Mouse (Mus musculus) cerebral cortex, adult 2 months (tissue): ENCODE measurements around the gene Aurkaip1.

ENCODE experiments used
- WGBS: fragments of 180-500 bp; shearing (Covaris S2); methylation state at CpG from one replicate; pipeline ENCODE4 v1.1.7; 2018; 5-methylcytosine and 5-hydroxymethylcytosine counted together

Aurkaip1 gene

GRCm38 (mm10) chr4:155829866-155830265 lies 1.2 kb upstream of the Aurkaip1 start:
- WGBS = 88% methylated on average over 4 of the region's 4 CpGs

DNA sequence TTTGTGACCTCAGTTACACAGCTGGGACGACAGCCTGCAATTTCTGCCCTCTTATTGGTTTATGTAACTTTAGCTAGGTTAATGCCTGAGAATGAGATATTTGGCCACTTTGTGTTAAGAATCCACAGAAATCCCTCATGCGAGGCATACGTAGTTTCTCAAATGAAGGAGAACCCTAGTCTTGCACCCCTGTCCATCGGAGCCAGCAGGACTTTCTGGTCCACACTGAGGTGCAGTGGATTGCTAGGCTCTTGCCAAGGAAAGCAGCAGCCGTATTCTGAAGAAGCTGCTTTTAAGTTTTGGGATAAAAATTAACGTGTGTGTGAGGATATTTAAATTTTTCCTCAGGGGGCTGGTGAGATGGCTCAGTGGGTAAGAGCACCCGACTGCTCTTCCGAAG lies 476 bp upstream of the Aurkaip1 start:
- 46% methylated on average over 8 of the region's 8 CpGs for whole genome bisulfite sequencing

DNA sequence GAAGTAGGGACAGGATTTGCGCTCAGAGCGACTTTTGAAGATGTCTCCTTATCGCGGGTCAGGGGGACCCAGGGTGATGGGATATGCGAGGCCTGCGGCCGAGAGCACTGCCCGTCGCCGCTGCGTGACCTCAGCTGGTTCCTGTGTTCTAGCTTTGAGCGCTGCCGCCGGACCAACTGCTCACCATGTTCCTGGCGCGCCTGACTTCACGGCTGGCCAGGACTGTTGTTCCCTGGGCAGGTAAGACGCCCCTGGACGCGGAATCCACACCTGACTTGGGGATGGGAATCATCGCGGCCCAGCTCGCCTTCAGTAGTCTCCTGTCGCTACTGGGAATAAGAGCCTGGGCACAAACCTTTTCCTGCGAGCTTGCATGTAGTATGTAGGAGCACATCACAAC lies 759 bp downstream of the Aurkaip1 start:
- WGBS = under 1% methylated on average over 25 of the region's 25 CpGs

DNA sequence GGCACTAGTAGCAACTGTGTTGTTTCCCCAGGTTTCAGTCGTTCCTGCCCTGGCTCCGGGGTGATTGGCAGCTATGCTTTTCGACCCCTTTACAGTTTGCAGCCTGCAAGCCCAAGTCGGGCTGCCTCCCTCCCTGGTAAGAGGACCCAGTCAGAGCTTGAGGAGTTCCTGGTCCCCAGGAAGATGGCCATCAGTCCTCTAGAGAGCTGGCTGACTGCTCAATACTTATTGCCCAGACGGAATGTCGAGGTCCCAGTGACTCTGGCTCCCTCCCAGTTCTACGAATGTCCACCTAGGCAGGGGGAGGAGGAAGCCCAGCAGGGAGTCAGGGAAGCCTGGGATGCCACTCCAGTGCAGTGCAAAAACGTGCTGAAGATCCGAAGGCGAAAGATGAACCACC lies 1.2 kb downstream of the Aurkaip1 start:
- WGBS = 45% methylated on average over 10 of the region's 10 CpGs

GRCm38 (mm10) chr4:155833234-155833633 lies 2.2 kb downstream of the Aurkaip1 start:
- 87% methylated on average over 4 of the region's 4 CpGs for WGBS

DNA sequence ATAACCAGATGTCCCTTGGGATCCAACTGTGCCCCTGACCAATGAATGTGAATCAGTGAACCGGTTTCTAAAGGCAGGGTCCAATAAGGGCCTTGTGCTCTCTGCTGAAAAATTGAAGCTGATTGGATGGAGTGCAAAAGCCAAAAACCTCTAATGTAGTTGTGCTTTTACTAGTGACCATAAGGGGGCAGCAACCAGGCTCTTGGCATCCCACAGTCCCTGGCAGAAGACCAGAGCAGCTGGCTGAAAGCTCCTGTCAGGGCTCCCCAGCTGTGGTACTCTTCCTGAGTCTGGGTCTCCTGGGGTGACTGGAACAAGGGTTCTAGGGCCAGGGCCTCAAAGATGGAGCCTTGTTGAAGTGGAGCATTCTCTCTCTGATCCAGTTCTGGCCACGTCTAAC lies 2.8 kb downstream of the Aurkaip1 start:
- 17% methylated on average over 2 of the region's 2 CpGs for whole genome bisulfite sequencing

- WGBS = 58% methylated on average over 11 of the region's 11 CpGs
Measured at GRCm38 (mm10) chr4:155837404-155838010, 6.4 kb downstream of the Aurkaip1 start.

DNA sequence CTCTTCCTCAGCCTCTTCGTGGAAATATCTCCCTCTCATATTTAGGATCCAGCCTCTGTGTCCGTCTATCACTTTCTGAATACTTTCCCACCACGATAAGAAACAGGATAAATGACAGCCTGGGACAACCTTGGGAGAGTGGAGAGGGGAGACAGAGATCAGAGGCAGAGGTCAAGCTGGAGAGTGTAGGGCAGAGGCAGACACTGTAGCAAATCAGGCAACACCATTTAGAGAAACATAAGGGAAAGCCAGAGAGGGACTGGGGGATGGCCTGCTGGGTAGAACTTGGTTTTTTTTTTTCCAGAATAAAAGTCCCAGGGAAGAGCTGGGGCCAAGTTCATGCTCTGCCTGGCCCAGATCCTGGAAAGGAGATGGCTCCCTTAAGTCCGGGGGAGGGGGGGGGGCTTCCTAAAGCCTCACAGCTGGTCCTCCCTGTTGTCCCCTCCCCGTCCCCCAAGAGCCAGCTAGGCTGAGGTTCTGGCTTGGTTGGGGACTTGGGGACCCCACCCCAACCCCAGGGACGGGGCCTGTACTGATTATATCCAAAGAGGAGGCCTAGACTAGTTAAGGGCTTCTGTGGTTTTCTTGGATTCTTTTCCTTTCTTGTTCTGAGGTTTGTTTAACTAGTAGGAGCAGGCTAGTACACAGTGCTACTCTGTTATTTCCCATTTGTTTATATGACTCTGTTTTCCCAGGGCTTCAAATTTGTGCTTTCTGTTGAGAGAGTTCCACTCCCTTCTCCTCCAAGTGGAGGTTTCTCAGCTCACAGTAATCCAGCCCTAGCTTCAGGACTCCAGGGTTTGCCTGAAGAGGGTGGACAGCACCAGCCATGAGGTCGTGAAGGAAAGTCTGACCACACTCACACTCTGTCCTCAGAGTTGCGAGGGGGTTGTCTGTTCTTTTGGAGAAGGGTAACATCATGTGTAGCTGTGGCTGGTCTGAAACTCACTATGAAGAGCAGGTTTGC lies 7.4 kb downstream of the Aurkaip1 start:
- WGBS = 66% methylated on average over 8 of the region's 8 CpGs

GRCm38 (mm10) chr4:155839483-155839910 lies 8.4 kb downstream of the Aurkaip1 start, which contains the start of gene Mxra8:
Gene Mxra8, plus strand, starts transcription at chr4:155839680.
- 34% methylated on average over 16 of the region's 16 CpGs for WGBS

- WGBS = 31% methylated on average over 8 of the region's 8 CpGs
Measured at GRCm38 (mm10) chr4:155840076-155841002, 9.3 kb downstream of the Aurkaip1 start.

DNA sequence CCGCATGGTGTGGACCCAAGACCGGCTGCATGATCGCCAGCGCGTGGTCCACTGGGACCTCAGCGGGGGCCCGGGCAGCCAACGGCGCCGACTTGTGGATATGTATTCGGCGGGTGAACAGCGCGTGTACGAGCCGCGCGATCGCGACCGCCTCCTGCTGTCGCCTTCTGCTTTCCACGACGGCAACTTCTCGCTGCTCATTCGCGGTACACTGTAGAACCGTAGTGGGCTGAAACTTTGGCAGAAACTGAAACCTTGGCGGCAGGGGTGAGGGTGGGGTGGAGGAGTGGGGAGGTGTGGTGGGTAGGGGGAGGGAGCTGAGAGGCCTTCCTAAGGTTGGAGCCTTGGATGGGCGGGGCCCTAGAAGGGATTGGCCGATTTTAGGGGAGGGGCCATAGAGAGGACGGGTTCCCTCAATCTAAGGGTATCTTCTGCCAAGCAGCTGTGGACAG lies 10.0 kb downstream of the Aurkaip1 start:
- WGBS = 2% methylated on average over 32 of the region's 32 CpGs

DNA sequence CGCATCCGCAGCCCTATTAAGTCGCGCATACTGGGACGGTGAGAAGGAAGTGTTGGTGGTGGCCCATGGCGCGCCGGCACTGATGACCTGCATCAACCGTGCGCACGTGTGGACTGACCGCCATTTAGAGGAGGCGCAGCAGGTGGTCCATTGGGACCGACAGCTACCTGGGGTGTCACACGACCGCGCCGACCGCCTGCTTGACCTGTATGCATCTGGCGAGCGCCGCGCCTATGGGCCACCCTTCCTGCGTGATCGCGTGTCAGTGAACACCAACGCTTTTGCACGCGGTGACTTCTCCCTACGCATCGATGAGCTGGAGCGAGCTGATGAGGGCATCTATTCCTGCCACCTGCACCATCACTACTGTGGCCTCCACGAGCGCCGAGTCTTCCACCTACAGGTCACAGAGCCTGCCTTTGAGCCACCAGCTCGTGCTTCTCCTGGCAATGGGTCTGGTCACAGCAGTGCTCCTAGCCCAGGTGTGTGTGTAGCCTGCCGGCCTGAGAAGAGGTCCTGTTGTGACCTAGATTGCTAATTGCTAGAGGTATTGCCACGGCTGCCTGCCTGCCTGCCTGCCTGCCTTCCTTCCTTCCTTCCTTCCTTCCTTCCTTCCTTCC lies 10.7 kb downstream of the Aurkaip1 start:
- WGBS = 60% methylated on average over 38 of the region's 38 CpGs

GRCm38 (mm10) chr4:155843231-155843630 lies 12.2 kb downstream of the Aurkaip1 start:
- WGBS = 94% methylated on average over 5 of the region's 5 CpGs

- WGBS = 2% methylated on average over 65 of the region's 65 CpGs
Measured at GRCm38 (mm10) chr4:155846871-155847578, 16.0 kb downstream of the Aurkaip1 start, which contains the start of gene Dvl1. Gene Dvl1, plus strand, starts transcription at chr4:155847402.

DNA sequence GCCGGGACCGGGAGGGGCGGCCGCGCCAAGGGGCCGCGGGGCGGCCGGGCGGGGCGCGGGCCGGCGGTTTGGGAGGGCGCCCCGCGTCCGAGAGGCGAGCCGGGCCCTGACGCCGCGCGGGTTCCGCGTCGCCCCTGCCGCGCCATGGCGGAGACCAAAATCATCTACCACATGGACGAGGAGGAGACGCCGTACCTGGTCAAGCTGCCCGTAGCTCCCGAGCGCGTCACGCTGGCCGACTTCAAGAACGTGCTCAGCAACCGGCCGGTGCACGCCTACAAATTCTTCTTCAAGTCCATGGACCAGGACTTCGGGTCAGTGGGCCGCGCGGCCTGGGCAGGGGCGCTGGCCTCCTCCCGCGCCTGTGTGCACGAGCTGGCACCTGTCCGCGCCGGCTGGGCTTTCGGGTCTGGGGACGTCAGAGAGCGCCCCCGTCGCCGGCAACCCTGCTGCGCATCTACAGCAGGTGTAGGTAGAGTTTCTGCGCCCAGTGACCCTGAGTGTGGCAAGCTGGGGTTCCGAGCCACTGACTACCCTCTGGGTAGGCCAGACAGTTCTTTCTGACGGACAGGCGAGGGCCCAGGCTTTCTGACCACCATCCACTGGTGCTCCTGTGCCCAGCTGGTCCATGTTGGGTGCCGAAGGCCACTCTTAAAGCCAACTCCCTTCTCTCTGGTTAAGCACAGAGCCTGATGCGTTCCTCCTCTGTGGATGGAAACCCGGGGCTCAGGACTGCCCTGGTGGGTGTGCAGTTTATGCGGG lies 16.7 kb downstream of the Aurkaip1 start:
- WGBS = 2% methylated on average over 52 of the region's 69 CpGs

GRCm38 (mm10) chr4:155848434-155849095 lies 17.5 kb downstream of the Aurkaip1 start:
- 59% methylated on average over 7 of the region's 7 CpGs for WGBS

GRCm38 (mm10) chr4:155849391-155849790 lies 18.3 kb downstream of the Aurkaip1 start:
- WGBS = 91% methylated on average over 2 of the region's 2 CpGs

GRCm38 (mm10) chr4:155849792-155850451 lies 18.9 kb downstream of the Aurkaip1 start:
- WGBS = 85% methylated on average over 3 of the region's 3 CpGs

DNA sequence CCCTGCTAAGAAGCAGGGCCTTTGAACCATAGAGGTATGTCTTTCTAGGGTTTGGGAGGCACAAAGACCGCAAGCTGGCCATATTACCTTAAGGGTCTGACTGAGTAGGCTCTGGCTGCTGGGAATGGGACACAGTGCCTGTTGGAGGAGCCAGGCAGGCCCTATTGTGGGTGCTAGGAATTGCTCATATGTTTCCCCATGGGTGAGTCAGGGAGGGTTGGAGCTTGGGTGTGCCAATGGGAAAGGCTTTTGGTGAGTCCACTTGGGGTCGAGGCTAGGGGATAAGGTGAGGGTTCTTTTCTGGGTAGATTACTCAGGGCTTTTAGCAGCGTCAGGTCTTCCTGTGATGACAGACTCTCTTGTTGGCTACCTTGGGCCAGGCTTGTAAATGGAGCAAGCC lies 20.3 kb downstream of the Aurkaip1 start:
- 86% methylated on average over 3 of the region's 3 CpGs for WGBS
